Mouse (Mus musculus) liver, embryonic 15.5 days (tissue): Measurements from ENCODE around the gene Adamtsl4. TPM values are rescaled to one million over a fixed set of nuclear protein-coding genes. Genes with fewer than 3 reads are reported as not detected.
"Not testable (repeated sequence)": the region's sequence is repeated elsewhere in the genome, so short reads cannot be mapped to it uniquely, and the experiment has no call there.

Source experiments
- ATAC-seq: fragments of 200-750 bp; cut with Nextera tagmentation; 2 replicates; pipeline ENCODE4 v1.8.0; 2017; ENCODE audit warnings: moderate number of reproducible peaks, mild to moderate bottlenecking, moderate library complexity; ENCODE audit not compliant: insufficient read depth
- H3K27ac ChIP-seq: fragments of 300-500 bp; sonication (generic); replicated peaks from 2 replicates; pipeline ENCODE4 v1.5.1; 2015; ENCODE audit warnings: mild to moderate bottlenecking, inconsistent platforms
- H3K27me3 ChIP-seq: fragments of 300-500 bp; sonication (generic); 2 replicates; pipeline ENCODE4 v1.6.1; 2015; ENCODE audit warnings: mild to moderate bottlenecking, inconsistent platforms
- H3K36me3 ChIP-seq: fragments of 300-500 bp; sonication (generic); replicated peaks from 2 replicates; pipeline ENCODE4 v1.6.1; 2015; ENCODE audit warnings: moderate library complexity, mild to moderate bottlenecking, inconsistent platforms
- H3K4me1 ChIP-seq: fragments of 300-500 bp; sonication (generic); replicated peaks from 2 replicates; pipeline ENCODE4 v1.6.1; 2015; ENCODE audit warnings: inconsistent platforms
- H3K4me2 ChIP-seq: fragments of 300-500 bp; sonication (generic); 2 replicates; pipeline ENCODE4 v1.6.1; 2015; ENCODE audit warnings: moderate library complexity, mild to moderate bottlenecking, inconsistent platforms
- H3K4me3 ChIP-seq: fragments of 300-500 bp; sonication (generic); replicated peaks from 2 replicates; pipeline ENCODE4 v1.5.1; 2015; ENCODE audit warnings: mild to moderate bottlenecking, inconsistent platforms
- H3K9ac ChIP-seq: fragments of 300-500 bp; sonication (generic); 2 replicates; pipeline ENCODE4 v1.6.1; 2015; ENCODE audit warnings: moderate library complexity, mild to moderate bottlenecking, inconsistent platforms
- H3K9me3 ChIP-seq: fragments of 300-500 bp; sonication (generic); replicated peaks from 2 replicates; pipeline ENCODE4 v1.6.1; 2016; ENCODE audit warnings: inconsistent platforms
- WGBS: fragments of 180-500 bp; shearing (Covaris S2); methylation state at CpG from one replicate; pipeline ENCODE4 v1.1.7; 2015; ENCODE audit warnings: mixed read lengths; ENCODE audit not compliant: insufficient replicate concordance; 5-methylcytosine and 5-hydroxymethylcytosine counted together
- polyA plus RNA-seq: library from polyadenylated mRNA; unstranded; fragments of >200 nt; fragmentation: Nextera tagmentation; extraction: Ambion mirVana; gene quantifications from 2 replicates; pipeline ENCODE4 v1.2.1, GENCODE M21; 2015

Adamtsl4 gene
- polyA plus RNA-seq, 1 experiment from 2014 or later, result 1.0 TPM

- H3K9me3 ChIP-seq, result no peaks in the 10 kb centered on the region
- H3K27me3 ChIP-seq, result no peaks in the 10 kb centered on the region
- WGBS, result 17% methylated on average over 8 of the region's 8 CpGs
- peak overlapping the region; percentile 64 for H3K9ac ChIP-seq
- peak overlapping the region; percentile 75 for H3K4me2 ChIP-seq
- peak overlapping the region; percentile 98 for H3K27ac ChIP-seq
- ATAC-seq, result peak; percentile 29
- peaks cover 21% of the 10 kb centered on the region for H3K36me3 ChIP-seq
- H3K4me3 ChIP-seq, result peak overlapping the region; percentile 49
- peaks cover 79% of the 10 kb centered on the region for H3K4me1 ChIP-seq
These were observed 12.2 kb downstream of the Adamtsl4 start for GRCm38 (mm10) chr3:95675301-95676092.

- Histone ChIP-seq H3K27me3 (no peaks in the 10 kb centered on the region), H3K4me3 (peak overlapping the region; percentile 49), H3K9ac (peak overlapping the region; percentile 64), H3K27ac (peak overlapping the region; percentile 98), H3K4me1 (peaks cover 76% of the 10 kb centered on the region), H3K9me3 (no peaks in the 10 kb centered on the region), H3K4me2 (peak overlapping the region; percentile 75), H3K36me3 (peaks cover 21% of the 10 kb centered on the region)
- peak; percentile 63 for ATAC-seq
- WGBS, result 2% methylated on average over 6 of the region's 6 CpGs
These were observed 12.9 kb downstream of the Adamtsl4 start for GRCm38 (mm10) chr3:95674812-95675211.

GRCm38 (mm10) chr3:95674236-95674635 is 13.5 kb downstream of the Adamtsl4 start:
- Histone ChIP-seq H3K4me1 (peaks cover 76% of the 10 kb centered on the region), H3K9ac (peak overlapping the region; percentile 68)

GRCm38 (mm10) chr3:95673707-95674211 is 14.0 kb downstream of the Adamtsl4 start:
- no peaks in the 10 kb centered on the region for H3K9me3 ChIP-seq
- H3K27me3 ChIP-seq, result no peaks in the 10 kb centered on the region
- H3K9ac ChIP-seq, result peak overlapping the region; percentile 68
- H3K4me3 ChIP-seq, result peak overlapping the region; percentile 49
- 9% methylated on average over 11 of the region's 11 CpGs for WGBS
- ATAC-seq, result no peak; the same call in 1 of the 2 replicates
- peaks cover 31% of the 10 kb centered on the region for H3K36me3 ChIP-seq
- H3K27ac ChIP-seq, result peak overlapping the region; percentile 98
- peaks cover 81% of the 10 kb centered on the region for H3K4me1 ChIP-seq
- peak overlapping the region; percentile 75 for H3K4me2 ChIP-seq

More at GRCm38 (mm10) chr3:95674236-95674635, 13.5 kb downstream of the Adamtsl4 start:
- H3K4me2 ChIP-seq, result peak overlapping the region; percentile 75
- WGBS, result 0% methylated on average over 2 of the region's 2 CpGs
- H3K36me3 ChIP-seq, result peaks cover 27% of the 10 kb centered on the region
- H3K9me3 ChIP-seq, result no peaks in the 10 kb centered on the region
- H3K27ac ChIP-seq, result peak overlapping the region; percentile 98
- no peaks in the 10 kb centered on the region for H3K27me3 ChIP-seq
- peak; percentile 92 for ATAC-seq
- H3K4me3 ChIP-seq, result peak overlapping the region; percentile 49

- no peak for ATAC-seq
- peak overlapping the region; percentile 49 for H3K4me3 ChIP-seq
- H3K27ac ChIP-seq, result peak overlapping the region; percentile 98
- H3K4me2 ChIP-seq, result peak overlapping the region; percentile 75
- peaks cover 36% of the 10 kb centered on the region for H3K36me3 ChIP-seq
- H3K9me3 ChIP-seq, result no peaks in the 10 kb centered on the region
- H3K4me1 ChIP-seq, result peaks cover 87% of the 10 kb centered on the region
- 47% methylated on average over 10 of the region's 10 CpGs for WGBS
- H3K9ac ChIP-seq, result peak overlapping the region; percentile 68
- no peaks in the 10 kb centered on the region for H3K27me3 ChIP-seq
These were observed 14.6 kb downstream of the Adamtsl4 start for GRCm38 (mm10) chr3:95672861-95673706.

GRCm38 (mm10) chr3:95672461-95672860 is 15.3 kb downstream of the Adamtsl4 start:
- Histone ChIP-seq H3K27ac (peak overlapping the region; percentile 98), H3K36me3 (peaks cover 42% of the 10 kb centered on the region), H3K9ac (peak overlapping the region; percentile 68; the same call in 1 of the 2 replicates), H3K9me3 (no peaks in the 10 kb centered on the region), H3K4me3 (no peak overlapping the region), H3K27me3 (no peaks in the 10 kb centered on the region), H3K4me2 (peak overlapping the region; percentile 75), H3K4me1 (peaks cover 94% of the 10 kb centered on the region)
- 32% methylated on average over 3 of the region's 3 CpGs for WGBS
- ATAC-seq, result no peak

- Histone ChIP-seq H3K27ac (peak overlapping the region; percentile 98), H3K4me3 (no peak overlapping the region), H3K27me3 (no peaks in the 10 kb centered on the region), H3K36me3 (peaks cover 44% of the 10 kb centered on the region), H3K9ac (no peak overlapping the region), H3K4me2 (no peak overlapping the region), H3K9me3 (no peaks in the 10 kb centered on the region), H3K4me1 (peaks cover 94% of the 10 kb centered on the region)
- 82% methylated on average over 5 of the region's 5 CpGs for WGBS
- no peak for ATAC-seq
These were observed 16.5 kb downstream of the Adamtsl4 start for GRCm38 (mm10) chr3:95671201-95671600.

GRCm38 (mm10) chr3:95670419-95670818 is 17.3 kb downstream of the Adamtsl4 start:
- H3K9me3 ChIP-seq, ATAC-seq, H3K27me3 ChIP-seq, H3K4me2 ChIP-seq, H3K4me3 ChIP-seq, H3K9ac ChIP-seq, H3K27ac ChIP-seq: not testable (repeated sequence)
- Histone ChIP-seq H3K36me3 (peaks cover 46% of the 10 kb centered on the region), H3K4me1 (peaks cover 94% of the 10 kb centered on the region)
- 92% methylated on average over 3 of the region's 3 CpGs for WGBS

GRCm38 (mm10) chr3:95669309-95669665 is 18.4 kb downstream of the Adamtsl4 start:
- Histone ChIP-seq H3K36me3 (peaks cover 57% of the 10 kb centered on the region), H3K4me1 (peaks cover 94% of the 10 kb centered on the region), H3K9me3 (no peaks in the 10 kb centered on the region), H3K27ac (peak overlapping the region; percentile 89), H3K4me3 (no peak overlapping the region), H3K27me3 (no peaks in the 10 kb centered on the region), H3K9ac (no peak overlapping the region), H3K4me2 (0 out of 2 replicates have a peak overlapping the region, but pooled peaks have one; percentile 10)
- WGBS, result 80% methylated on average over 3 of the region's 3 CpGs
- ATAC-seq, result no peak

GRCm38 (mm10) chr3:95668589-95669308 is 19.0 kb downstream of the Adamtsl4 start:
- H3K9ac ChIP-seq, result no peak overlapping the region
- H3K4me2 ChIP-seq, result peak overlapping the region; percentile 29
- peaks cover 62% of the 10 kb centered on the region for H3K36me3 ChIP-seq
- H3K9me3 ChIP-seq, result no peaks in the 10 kb centered on the region
- H3K27me3 ChIP-seq, result no peaks in the 10 kb centered on the region
- H3K4me3 ChIP-seq, result no peak overlapping the region
- ATAC-seq, result no peak
- WGBS, result 64% methylated on average over 7 of the region's 7 CpGs
- peaks cover 94% of the 10 kb centered on the region for H3K4me1 ChIP-seq
- peak overlapping the region; percentile 89 for H3K27ac ChIP-seq
